Mouse (Mus musculus) adrenal gland, adult 2 months (tissue): ENCODE results near the gene Tgif2. TPM values are rescaled to one million over a fixed set of nuclear protein-coding genes. Genes with fewer than 3 reads are reported as not detected.

ENCODE experiments used
- polyA plus RNA-seq: library from polyadenylated mRNA; depleted of rRNA; stranded (reverse); fragments of >200 nt; gene quantifications from 2 replicates; pipeline ENCODE4 v1.2.3, GENCODE M21; 2012; rRNA removed
- total RNA-seq, 2 experiments: library from RNA; stranded (reverse); gene quantifications; 2 replicates each; pipeline ENCODE4 v1.2.3; 2021

Tgif2 gene
- total and polyA plus RNA-seq, 3 experiments = 1.8 to 8.5 (median 4.3) TPM

Other genes starting within 250 kb of the Tgif2 start
- gene Dlgap4, start 226.3 kb upstream of the Tgif2 start, total RNA-seq = 10 to 100 TPM; 49.5 to 58.3 TPM
- 87.7 and 90.7 TPM in 2 replicates for gene Dlgap4, start 226.3 kb upstream of the Tgif2 start, polyA plus RNA-seq
- 10 to 100 TPM; 74.9 to 85.2 TPM for gene Myl9, start 64.6 kb upstream of the Tgif2 start, total RNA-seq
- gene Myl9, start 64.6 kb upstream of the Tgif2 start, polyA plus RNA-seq = 44.0 and 48.0 TPM in 2 replicates
- 1 to 10 TPM; 2.5 to 3.4 TPM for gene 4930518I15Rik, start 17.9 kb downstream of the Tgif2 start, total RNA-seq
- 0.68 and 0.98 TPM in 2 replicates for gene 4930518I15Rik, start 17.9 kb downstream of the Tgif2 start, polyA plus RNA-seq
- gene Rab5if, start 23.1 kb downstream of the Tgif2 start, total RNA-seq = 100 to 1,000 TPM; 285 to 311 TPM
- gene Rab5if, start 23.1 kb downstream of the Tgif2 start, polyA plus RNA-seq = 324 and 358 TPM in 2 replicates
- gene Sla2, start 47.2 kb downstream of the Tgif2 start, total RNA-seq = not detected
- gene Sla2, start 47.2 kb downstream of the Tgif2 start, polyA plus RNA-seq = 0.09 and 0.15 TPM in 2 replicates
- gene Ndrg3, start 152.0 kb downstream of the Tgif2 start, total RNA-seq = 10 to 100 TPM; 68.0 to 72.5 TPM
- 37.7 and 41.7 TPM in 2 replicates for gene Ndrg3, start 152.0 kb downstream of the Tgif2 start, polyA plus RNA-seq
- 1 to 10 TPM; 4.1 to 6.3 TPM for gene Dsn1, start 167.1 kb downstream of the Tgif2 start, total RNA-seq
- gene Dsn1, start 167.1 kb downstream of the Tgif2 start, polyA plus RNA-seq = 0.76 and 0.77 TPM in 2 replicates
- 10 to 100 TPM; 30.9 to 36.6 TPM for gene Soga1, start 239.2 kb downstream of the Tgif2 start, total RNA-seq
- gene Soga1, start 239.2 kb downstream of the Tgif2 start, polyA plus RNA-seq = 31.1 and 33.1 TPM in 2 replicates
- not detected for gene Tldc2, start 247.0 kb downstream of the Tgif2 start, total RNA-seq
- 0.19 TPM in 1 of 2 replicates, not detected in the other for gene Tldc2, start 247.0 kb downstream of the Tgif2 start, polyA plus RNA-seq